Mouse (Mus musculus) myocyte (in vitro differentiated cells): ENCODE measurements around the gene Smap2.

Source experiments
- CEBPB ChIP-seq: IDR thresholded peaks from 2 replicates; pipeline ENCODE4 v1.6.1; 2011; ENCODE audit warnings: mild to moderate bottlenecking, moderate library complexity; ENCODE audit not compliant: poor library complexity, insufficient read depth, severe bottlenecking
- E2F4 ChIP-seq: IDR thresholded peaks from one replicate; pipeline ENCODE4 v1.6.1; 2011; ENCODE audit warnings: mild to moderate bottlenecking, control low read depth, moderate library complexity; ENCODE audit not compliant: insufficient read depth
- MAX ChIP-seq: IDR thresholded peaks from one replicate; pipeline ENCODE4 v1.6.1; 2011; ENCODE audit warnings: low read depth, mild to moderate bottlenecking, control low read depth
- MYOD1 ChIP-seq, 3 experiments: IDR thresholded peaks; one replicate each; pipeline ENCODE4 v1.6.1; 2011; ENCODE audit warnings: control low read depth in 2 of 3, low read depth in 2 of 3, mild to moderate bottlenecking in 2 of 3, moderate library complexity in 1 of 3; ENCODE audit not compliant: insufficient read length in 2 of 3, control insufficient read depth in 1 of 3
- MYOG ChIP-seq, 3 experiments: IDR thresholded peaks; one replicate each; pipeline ENCODE4 v1.6.1; 2011; ENCODE audit warnings: control low read depth in 2 of 3, low read depth in 2 of 3, mild to moderate bottlenecking in 2 of 3; ENCODE audit not compliant: insufficient read length in 2 of 3, control insufficient read depth in 1 of 3, insufficient read depth in 1 of 3
- POLR2A ChIP-seq: IDR thresholded peaks from one replicate; pipeline ENCODE4 v1.6.1; 2011; ENCODE audit warnings: low read depth, mild to moderate bottlenecking, control low read depth, moderate library complexity; ENCODE audit not compliant: insufficient read length
- POLR2AphosphoS2 ChIP-seq: IDR thresholded peaks from one replicate; pipeline ENCODE4 v1.6.1; 2011; ENCODE audit warnings: low read depth, control low read depth; ENCODE audit not compliant: insufficient read length
- SRF ChIP-seq: IDR thresholded peaks from one replicate; pipeline ENCODE4 v1.6.1; 2011; ENCODE audit warnings: low read depth; ENCODE audit not compliant: control insufficient read depth, insufficient read length
- TCF12 ChIP-seq: IDR thresholded peaks from one replicate; pipeline ENCODE4 v1.6.1; 2011; ENCODE audit warnings: mild to moderate bottlenecking, control low read depth; ENCODE audit not compliant: poor library complexity, insufficient read depth, severe bottlenecking
- TCF3 ChIP-seq: IDR thresholded peaks from one replicate; pipeline ENCODE4 v1.6.1; 2011; ENCODE audit warnings: low read depth, control low read depth; ENCODE audit not compliant: insufficient read length
- USF1 ChIP-seq: IDR thresholded peaks from one replicate; pipeline ENCODE4 v1.6.1; 2011; ENCODE audit warnings: low read depth, mild to moderate bottlenecking, control low read depth, moderate library complexity

DNA sequence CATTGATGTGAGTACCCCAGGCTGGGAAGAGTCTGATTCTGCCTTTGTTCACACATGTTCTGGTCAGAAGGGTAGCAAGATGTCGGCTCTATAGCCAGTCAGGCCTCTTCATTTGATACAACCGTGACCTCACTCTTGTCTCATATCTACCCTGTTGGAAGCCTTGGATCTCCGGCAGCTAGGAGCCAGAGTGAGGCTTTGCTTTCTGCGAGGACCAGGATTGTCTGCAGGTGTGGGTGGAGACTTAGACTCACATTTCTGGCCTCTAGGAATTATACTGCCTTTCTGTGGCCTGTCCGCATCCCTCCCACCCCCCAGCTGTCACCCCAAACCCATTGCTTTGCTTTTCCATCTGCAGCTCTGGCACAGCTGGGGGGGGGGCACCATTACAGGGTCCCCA, 25.4 kb upstream of the Smap2 start:
- TF ChIP-seq MAX (no peak), POLR2A (no peak), USF1 (no peak), POLR2AphosphoS2 (no peak), MYOG (IDR thresholded peaks at IDR 0.05; ENCODE audit: control insufficient read depth in 1 of 3, insufficient read depth in 1 of 3, insufficient read length in 2 of 3, low read depth in 2 of 3) (no peak), E2F4 (no peak), SRF (no peak), TCF12 (no peak), TCF3 (no peak), MYOD1 (IDR thresholded peaks at IDR 0.05; ENCODE audit: control insufficient read depth in 1 of 3, insufficient read length in 2 of 3, low read depth in 2 of 3) (no peak), CEBPB (no peak)
